Mouse (Mus musculus): ENCODE results near the gene Ciapin1.

- no peak for TF ChIP-seq GATA1 (IDR thresholded peaks at IDR 0.05; ENCODE audit: borderline replicate concordance, low read length)
- TF ChIP-seq FLI1 (IDR thresholded peaks at IDR 0.05; ENCODE audit: low read length): no peak
Measured at GRCm38 (mm10) chr8:94771941-94772670, 66.1 kb downstream of the Ciapin1 start, which contains the start of gene Cx3cl1.

All from megakaryocyte, embryonic 14.5 days (primary cell).